Mouse (Mus musculus) forelimb bud, embryonic 11.5 days (tissue): ENCODE measurements at regions not wholly inside any gene's neighbourhood (a gene's known extent, or its start where the extent isn't known, plus 50 kb on each side); places are given as distances from the start of the nearest gene placed in this dataset.

Experiments
- DNase-seq: peaks from one replicate; pipeline ENCODE4 v3.0.0-alpha.2; 2012; ENCODE audit warnings: low read depth, low spot score

GRCm38 (mm10) chr15:68451971-68452370, 1951.3 kb upstream of the Lrrc6 start:
- DNase-seq, result no peak

GRCm38 (mm10) chr15:68445341-68445740, 1944.6 kb upstream of the Lrrc6 start:
- no peak for DNase-seq

DNA sequence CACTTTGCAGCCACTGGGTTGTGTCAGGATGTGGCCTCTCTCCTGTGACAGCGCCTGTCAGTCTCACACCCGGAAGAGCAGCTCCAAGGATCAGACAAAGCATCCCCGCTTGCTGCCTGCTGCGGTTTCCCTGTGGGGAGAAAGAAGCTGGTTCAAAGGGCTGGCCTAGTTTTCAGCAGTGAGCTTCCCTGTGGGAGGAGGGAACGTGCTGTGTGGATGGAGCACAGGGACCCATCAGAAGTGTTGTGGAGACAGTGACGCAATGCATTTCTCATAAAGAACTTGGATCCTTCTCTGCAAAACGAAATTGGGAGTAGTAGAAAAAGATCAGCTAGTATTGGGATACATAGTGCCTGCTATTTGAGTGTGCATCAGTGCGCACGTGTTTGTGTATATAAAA, 1939.9 kb upstream of the Lrrc6 start:
- no peak for DNase-seq

- no peak for DNase-seq
Measured at GRCm38 (mm10) chr15:68435961-68436360, 1935.3 kb upstream of the Lrrc6 start.

DNA sequence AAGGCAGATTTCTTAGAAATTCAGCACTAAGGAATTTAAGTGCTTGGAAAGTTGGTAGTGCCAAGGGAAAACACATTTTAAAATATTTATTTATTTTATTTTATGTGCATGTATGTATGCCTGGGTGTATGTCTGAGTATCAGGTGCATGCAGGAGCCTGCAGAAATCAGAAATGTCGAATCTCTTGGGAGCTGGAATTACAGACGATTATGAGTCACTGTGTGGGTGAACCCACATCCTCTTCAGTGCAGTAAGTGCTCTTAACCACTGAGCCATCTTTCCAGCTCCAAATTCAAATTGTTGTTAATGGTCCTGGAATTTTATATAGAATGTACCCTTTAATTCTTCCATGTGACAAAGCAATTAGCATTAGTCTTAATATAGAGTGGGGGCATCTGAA, 1930.5 kb upstream of the Lrrc6 start:
- no peak for DNase-seq

- DNase-seq, result peak; percentile 38
Measured at GRCm38 (mm10) chr15:68430486-68430885, 1929.8 kb upstream of the Lrrc6 start.

DNA sequence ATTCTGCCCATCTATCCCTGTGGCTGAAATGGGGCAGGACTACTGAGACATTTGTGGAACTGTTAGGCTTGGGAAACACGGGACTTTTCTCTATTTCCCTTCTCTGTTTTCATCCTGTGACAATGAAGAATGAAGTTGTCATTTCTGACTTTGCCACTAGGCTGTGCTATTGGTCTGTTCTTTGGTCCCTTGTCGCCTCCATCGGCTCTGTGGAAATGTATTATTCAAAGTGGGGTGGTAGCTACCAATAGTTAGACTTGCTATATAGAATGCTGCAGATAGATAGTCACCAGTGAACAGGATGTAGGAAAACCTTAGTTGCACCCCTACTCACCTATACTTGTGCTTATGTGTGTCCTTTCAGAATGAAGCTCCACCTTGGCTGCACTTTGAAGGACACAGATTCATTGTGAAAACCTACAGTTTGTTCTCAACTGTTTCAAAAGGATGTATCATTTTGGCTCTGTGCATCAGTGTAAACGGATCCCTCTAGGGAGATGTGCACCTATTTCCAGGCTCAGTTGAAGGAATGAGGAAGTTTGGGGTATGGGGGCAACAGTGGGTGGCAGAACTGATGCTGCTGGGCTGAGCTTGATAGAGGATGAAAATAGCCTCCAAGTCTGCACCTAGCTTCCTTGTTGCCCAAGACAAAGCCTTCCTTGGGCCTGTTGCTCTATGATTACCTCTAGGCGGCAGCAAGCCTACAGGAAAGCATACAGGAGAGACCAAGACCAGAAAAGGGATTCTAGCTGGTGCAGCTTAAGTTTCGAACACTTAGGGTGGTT, 1927.9 kb upstream of the Lrrc6 start:
- peak; percentile 40 for DNase-seq

- DNase-seq, result no peak
Measured at GRCm38 (mm10) chr15:68417142-68417541, 1916.4 kb upstream of the Lrrc6 start.

- DNase-seq, result peak; percentile 35
Measured at GRCm38 (mm10) chr15:68415401-68415925, 1914.8 kb upstream of the Lrrc6 start.

DNA sequence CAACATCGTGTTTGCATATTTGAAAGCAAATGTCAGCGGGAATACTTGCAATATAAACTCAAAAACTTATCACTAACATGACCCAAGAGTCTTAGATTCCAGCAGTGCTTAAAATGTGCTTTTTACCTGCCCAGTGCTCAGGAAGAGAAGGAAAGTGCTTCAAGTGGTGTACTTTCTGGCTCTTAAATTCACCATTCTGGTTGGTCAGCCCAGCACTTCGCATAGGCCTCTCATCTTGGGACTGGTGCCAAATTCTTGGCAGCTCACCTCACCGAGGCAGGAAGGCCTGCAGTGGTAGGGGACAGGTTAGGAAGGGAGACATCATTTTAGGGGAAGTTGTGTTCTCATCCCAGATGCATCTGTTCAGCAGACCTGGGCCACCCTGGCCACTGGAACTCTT, 1913.3 kb upstream of the Lrrc6 start:
- no peak for DNase-seq

DNA sequence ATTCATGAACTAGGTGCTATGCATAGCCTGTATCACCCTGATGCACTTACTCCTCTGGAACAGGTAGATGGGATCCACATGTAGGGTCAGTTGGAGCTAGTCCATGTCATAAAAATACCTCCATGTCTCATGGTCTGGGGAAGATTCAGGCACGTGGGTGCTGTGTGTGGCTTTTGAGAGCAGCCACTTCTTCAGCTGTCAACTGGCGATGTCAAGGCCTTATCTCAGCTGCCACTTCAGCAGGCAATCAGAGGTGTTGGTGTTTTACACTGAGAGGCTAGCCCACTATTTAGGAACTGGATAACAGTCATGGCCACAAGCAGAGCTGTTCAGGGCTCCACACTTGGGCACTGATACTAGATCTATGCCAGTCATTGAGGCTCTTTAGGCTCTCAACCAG, 1912.0 kb upstream of the Lrrc6 start:
- DNase-seq, result no peak

GRCm38 (mm10) chr15:68412156-68412555, 1911.4 kb upstream of the Lrrc6 start:
- no peak for DNase-seq

DNA sequence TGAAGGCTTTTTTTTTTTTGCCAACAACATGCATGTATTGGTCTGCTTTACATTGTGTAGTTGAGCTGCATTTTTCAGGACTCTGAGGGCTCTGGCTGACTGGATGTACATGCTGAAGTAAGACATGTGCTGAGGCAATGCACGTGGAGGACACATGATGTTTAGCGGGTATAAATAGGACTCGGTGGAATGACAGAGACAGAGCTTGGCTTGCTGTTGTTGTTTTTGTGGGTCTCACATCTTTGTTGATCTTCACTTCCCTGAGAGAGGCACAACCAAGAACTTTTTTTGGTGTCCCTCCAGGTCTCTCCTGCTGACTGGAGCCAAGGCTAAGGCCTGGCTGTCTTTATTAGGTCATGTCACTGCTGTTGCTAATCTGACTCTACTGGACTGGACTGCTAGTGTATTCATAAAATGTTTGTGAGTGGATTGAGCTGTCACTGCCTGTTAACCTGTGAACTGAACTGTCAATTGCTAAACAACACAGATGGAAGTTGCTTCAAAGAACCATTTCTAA, 1902.9 kb upstream of the Lrrc6 start:
- DNase-seq, result no peak

GRCm38 (mm10) chr15:68401726-68402125, 1901.0 kb upstream of the Lrrc6 start:
- no peak for DNase-seq

DNA sequence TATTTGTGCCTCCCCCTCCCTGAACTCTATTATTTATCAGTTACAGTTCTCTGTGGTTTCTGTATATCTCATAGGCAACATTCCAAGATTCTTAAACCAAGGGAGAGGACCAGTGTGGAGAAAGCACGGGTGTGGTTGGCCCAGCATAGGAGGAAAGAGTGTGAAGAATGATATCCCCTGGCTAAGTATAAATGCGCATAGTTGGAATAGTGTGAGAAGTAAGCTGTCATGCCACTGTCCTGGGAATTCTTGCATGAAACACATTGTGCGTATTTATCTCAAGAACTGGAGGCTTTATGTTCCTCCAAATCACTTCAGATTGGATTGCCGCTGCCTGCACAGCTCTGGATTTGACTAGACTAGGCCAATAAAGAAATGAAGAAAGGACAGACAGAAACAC, 1900.3 kb upstream of the Lrrc6 start:
- DNase-seq, result no peak

DNA sequence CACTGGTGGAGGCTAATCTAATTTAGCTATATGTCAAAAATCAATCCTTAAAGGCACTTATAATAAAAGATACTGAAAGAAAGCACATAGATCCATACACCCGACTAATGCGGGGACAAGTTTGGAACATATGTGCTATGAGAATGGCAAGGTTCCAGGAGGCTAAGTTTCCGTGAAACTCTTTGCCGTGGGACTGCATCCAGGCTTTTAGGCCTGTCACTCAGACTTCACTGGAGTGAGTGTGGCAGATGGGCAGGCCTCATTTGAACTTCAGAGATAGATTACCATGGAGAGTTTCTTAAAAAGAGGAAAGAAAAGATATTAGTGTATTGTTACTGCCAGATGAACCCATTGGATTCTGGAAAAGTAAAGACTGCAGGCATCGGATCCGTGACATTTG, 1895.9 kb upstream of the Lrrc6 start:
- DNase-seq, result no peak

GRCm38 (mm10) chr15:68394749-68395148, 1894.0 kb upstream of the Lrrc6 start:
- DNase-seq, result no peak

GRCm38 (mm10) chr15:68394157-68394556, 1893.4 kb upstream of the Lrrc6 start:
- DNase-seq, result no peak

DNA sequence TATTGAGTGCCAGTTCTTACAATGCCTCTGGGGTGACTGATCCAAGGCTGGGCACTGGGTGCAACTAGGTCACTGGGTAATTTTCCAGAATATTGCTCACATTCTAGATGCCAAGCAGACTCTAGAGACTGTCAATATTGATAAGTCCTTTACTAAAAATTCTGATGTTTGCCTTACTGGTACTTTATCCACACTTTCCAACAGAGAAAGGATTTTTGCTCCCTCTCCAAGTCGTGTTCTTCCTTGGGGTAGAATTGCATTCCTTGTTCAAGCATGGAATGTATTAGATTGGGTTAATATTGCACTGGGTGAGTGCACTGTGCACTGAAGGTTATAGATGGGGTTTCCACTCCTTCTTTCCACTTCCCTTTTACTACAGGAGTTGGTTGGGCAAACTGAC, 1891.0 kb upstream of the Lrrc6 start:
- no peak for DNase-seq

GRCm38 (mm10) chr15:68389855-68390254, 1889.1 kb upstream of the Lrrc6 start:
- no peak for DNase-seq

DNA sequence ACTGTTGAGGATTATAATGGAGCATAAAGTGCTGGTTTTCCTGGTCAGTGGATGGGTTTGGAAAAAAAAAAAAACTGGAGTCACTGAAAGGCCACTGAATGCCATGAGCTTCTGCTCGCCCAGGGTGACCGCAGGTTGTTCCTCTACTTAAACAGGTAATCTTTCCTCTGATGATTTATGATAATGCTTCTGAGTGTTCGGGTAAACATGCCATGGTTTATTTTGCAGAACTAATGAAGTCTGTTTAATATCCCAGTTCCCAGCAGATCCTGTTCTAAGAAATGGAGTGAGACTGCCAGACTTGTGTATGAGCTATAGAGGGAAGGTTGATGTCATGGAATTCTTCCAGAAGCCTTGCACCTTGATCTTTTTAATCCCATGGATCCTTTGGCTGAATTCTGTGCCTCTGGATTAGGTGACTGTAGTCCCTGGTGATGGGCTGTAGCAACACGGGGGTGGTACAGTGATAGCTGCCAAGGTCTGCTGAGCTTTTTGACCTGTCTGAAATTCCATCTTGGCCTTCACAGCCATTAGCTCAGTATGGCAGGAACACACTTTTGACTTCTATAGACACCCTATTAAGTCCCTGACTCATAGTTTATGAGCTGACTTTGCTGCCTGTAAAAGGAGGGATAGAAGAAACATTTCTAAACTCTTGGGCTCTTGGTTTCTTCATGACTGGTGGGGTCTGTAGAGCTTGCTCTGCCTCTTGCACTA, 1886.8 kb upstream of the Lrrc6 start:
- DNase-seq, result no peak

DNA sequence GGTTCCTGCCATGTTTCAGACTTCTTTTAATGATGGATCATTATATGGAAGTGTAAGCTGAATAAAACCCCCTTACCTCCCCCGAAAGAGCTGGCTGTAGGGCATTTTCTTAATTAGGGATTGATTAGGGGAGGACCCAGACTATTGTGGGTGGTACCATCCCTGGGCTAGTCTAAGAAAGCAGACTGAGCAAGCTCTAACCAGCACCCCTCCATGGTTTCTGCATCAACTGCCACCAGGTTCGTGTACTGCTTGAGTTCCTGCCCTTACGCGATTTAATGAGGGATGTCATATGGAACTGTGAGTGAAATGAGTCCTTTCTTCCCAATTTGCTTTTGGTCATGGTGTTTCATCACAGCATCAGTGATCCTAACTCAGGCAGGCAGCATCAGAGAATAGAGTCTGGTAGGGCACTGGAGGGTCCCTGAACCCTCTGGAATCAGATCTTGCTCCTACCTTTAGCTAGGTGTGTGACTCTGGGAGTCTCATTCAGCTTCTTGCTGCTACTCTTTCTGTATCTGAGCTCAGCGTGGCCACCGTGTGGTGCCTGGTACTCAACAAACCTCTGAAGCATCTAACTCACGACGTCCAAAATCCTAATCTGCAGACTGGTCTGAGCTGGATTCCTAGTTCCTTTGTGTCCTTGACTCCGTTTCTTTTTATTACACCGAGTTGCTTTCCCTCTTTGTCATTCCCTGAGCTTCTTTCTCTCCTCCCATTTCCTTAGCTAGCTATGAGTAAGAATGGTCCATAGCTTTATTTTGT, 1884.0 kb upstream of the Lrrc6 start:
- DNase-seq, result no peak
